Mouse (Mus musculus) spleen, adult 2 months (tissue): ENCODE data around the gene Elf4. TPM values are rescaled to one million over a fixed set of nuclear protein-coding genes. Genes with fewer than 3 reads are reported as not detected.
A peak's percentile ranks its signal among the peaks of the same experiment; 100 is the strongest.

Source experiments
- DNase-seq, 2 experiments: peaks; one replicate each; pipeline versions ENCODE4 v3.0.0 to v3.0.0-alpha.2; 2012 to 2021; ENCODE audit warnings: low spot score in 2 of 2, low read depth in 1 of 2
- H3K27ac ChIP-seq: fragments of 200-500 bp; 2 replicates; pipeline ENCODE4 v1.5.1; 2012; ENCODE audit warnings: low read length, inconsistent platforms; ENCODE audit not compliant: insufficient read depth
- H3K27me3 ChIP-seq: fragments of 200-500 bp; 2 replicates; pipeline ENCODE4 v1.6.1; 2012; ENCODE audit warnings: mild to moderate bottlenecking, moderate library complexity, low read length, inconsistent platforms; ENCODE audit not compliant: control insufficient read depth, insufficient read depth
- H3K36me3 ChIP-seq: fragments of 200-500 bp; 2 replicates; pipeline ENCODE4 v1.6.1; 2012; ENCODE audit warnings: mild to moderate bottlenecking, low read length, inconsistent platforms; ENCODE audit not compliant: control insufficient read depth, insufficient read depth
- H3K4me1 ChIP-seq: fragments of 200-500 bp; 2 replicates; pipeline ENCODE4 v1.6.1; 2011; ENCODE audit warnings: inconsistent platforms; ENCODE audit not compliant: control insufficient read depth, insufficient read depth, insufficient read length
- H3K4me3 ChIP-seq: fragments of 200-500 bp; 2 replicates; pipeline ENCODE4 v1.5.1; 2011; ENCODE audit warnings: mild to moderate bottlenecking, inconsistent platforms; ENCODE audit not compliant: insufficient read depth, insufficient read length; ENCODE audit errors: extremely low read depth
- CTCF ChIP-seq: fragments of 200-500 bp; IDR thresholded peaks from 2 replicates; pipeline ENCODE4 v1.5.1; 2011; ENCODE audit warnings: mild to moderate bottlenecking, inconsistent platforms; ENCODE audit not compliant: insufficient read depth, insufficient read length, insufficient replicate concordance; ENCODE audit errors: extremely low read depth
- POLR2A ChIP-seq: fragments of 200-500 bp; IDR thresholded peaks from 2 replicates; pipeline ENCODE4 v1.6.1; 2011; ENCODE audit warnings: low read depth, low read length, inconsistent platforms
- WGBS: fragments of 180-500 bp; shearing (Covaris S2); methylation state at CpG from one replicate; pipeline ENCODE4 v1.1.7; 2018; 5-methylcytosine and 5-hydroxymethylcytosine counted together
- polyA plus RNA-seq: library from polyadenylated mRNA; depleted of rRNA; stranded (reverse); fragments of >200 nt; gene quantifications from 2 replicates; pipeline ENCODE4 v1.2.3, GENCODE M21; 2012; rRNA removed

The Elf4 gene
- polyA plus RNA-seq, 1 experiment: 42.0 TPM

DNA sequence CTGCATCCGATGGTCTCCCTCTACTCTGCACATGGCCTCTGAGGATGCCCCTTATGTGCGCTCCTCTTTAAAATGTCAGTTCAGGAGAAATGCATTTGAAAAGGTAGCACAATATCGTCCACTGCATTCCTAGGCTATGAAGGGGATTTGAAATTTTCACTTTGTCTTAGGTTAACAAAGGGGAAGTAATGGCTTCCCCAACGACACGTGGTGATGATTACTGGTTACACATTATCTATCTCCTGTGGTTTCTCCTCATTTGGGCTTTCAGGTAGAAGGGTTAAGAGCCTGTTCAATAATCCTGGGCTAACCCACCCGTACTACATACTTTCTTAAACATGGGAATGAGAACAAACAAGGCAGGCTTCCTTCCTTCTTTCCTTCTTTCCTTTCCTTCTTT is 73.6 kb downstream of the Elf4 start:
- TF ChIP-seq POLR2A (no peak), CTCF (no peak)
- 84% methylated on average over 6 of the region's 6 CpGs for WGBS

DNA sequence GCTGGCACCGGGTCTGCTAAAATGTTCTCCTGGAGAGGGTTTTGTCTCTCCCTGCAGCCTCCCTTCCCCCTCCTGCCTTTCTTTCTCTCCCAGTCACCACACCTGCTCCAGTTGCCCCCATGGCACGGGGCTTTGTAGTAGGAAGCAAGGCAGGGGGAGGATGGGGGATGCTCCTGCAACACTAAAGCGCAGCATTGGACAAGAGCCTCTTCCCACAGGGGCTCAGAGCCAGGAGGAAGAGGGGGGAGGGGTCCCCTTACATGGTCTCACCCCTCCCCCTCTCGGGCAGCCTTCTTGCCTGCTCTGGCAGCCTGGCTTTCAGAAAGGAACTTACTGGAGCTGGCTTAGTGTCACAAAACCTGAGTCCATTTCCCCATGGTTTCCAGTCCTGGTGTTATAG is 77.0 kb downstream of the Elf4 start:
- TF ChIP-seq CTCF (no peak), POLR2A (no peak)
- DNase-seq: no peak
- no peak overlapping the region for H3K4me3 ChIP-seq
- no peaks in the 10 kb centered on the region for H3K4me1 ChIP-seq
- H3K27ac ChIP-seq: no peak overlapping the region
- H3K36me3 ChIP-seq: peaks cover 1% of the 10 kb centered on the region; the same call in 1 of the 2 replicates
- no peaks in the 10 kb centered on the region for H3K27me3 ChIP-seq
- 88% methylated on average over 4 of the region's 4 CpGs for WGBS

More for the DNA sequence above, 73.6 kb downstream of the Elf4 start:
- DNase-seq: no peak
- peaks cover 1% of the 10 kb centered on the region; the same call in 1 of the 2 replicates for H3K36me3 ChIP-seq
- no peak overlapping the region for H3K27ac ChIP-seq
- no peak overlapping the region for H3K4me3 ChIP-seq
- H3K4me1 ChIP-seq: no peaks in the 10 kb centered on the region
- no peaks in the 10 kb centered on the region for H3K27me3 ChIP-seq

DNA sequence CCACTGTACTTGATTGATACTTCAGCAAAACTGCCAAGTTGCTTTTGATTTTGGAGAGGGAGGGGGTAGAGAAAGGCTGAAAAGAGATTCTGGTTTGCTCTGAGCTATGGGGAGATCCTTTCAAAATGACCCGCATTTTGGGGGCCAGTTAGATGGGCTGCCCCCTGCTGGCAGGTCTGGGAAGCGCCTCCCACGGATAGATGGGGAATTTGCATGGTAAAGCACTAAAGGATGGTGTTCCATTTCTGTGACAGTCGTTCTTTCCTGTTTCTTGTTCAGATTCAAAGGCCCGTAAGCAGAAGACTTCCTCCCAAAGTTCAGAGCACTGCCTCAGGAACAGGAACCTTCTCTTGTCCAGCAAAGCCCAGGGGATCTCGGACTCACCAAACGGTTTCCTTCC is 79.3 kb downstream of the Elf4 start:
- no peaks in the 10 kb centered on the region for H3K27me3 ChIP-seq
- H3K4me1 ChIP-seq: no peaks in the 10 kb centered on the region
- H3K36me3 ChIP-seq: no peaks in the 10 kb centered on the region
- 44% methylated on average over 7 of the region's 7 CpGs for WGBS
- no peak overlapping the region for H3K4me3 ChIP-seq
- TF ChIP-seq CTCF: peak; percentile 74; the same call in 1 of the 2 replicates
- no peak for TF ChIP-seq POLR2A
- no peak overlapping the region for H3K27ac ChIP-seq
- DNase-seq: peak; percentile 1 to 46

DNA sequence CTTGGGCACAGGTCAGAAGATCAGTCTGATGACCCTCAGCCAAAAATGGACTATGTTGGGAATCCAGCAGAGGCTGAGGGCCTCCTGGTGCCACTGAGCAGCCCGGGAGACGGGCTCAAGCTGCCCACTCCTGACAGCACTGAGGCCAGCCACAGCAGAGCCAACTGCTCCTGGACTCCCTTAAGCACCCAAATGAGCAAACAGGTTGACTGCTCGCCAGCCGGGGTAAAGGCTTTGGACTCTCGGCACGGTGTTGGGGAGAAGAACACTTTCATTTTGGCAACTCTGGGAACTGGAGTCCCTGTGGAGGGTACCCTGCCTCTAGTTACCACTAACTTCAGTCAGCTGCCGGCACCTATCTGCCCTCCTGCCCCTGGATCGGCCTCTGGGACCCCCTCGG is 95.1 kb downstream of the Elf4 start:
- Histone ChIP-seq H3K36me3 (no peaks in the 10 kb centered on the region; the same call in 1 of the 2 replicates), H3K27me3 (no peaks in the 10 kb centered on the region), H3K4me3 (no peak overlapping the region), H3K4me1 (no peaks in the 10 kb centered on the region), H3K27ac (no peak overlapping the region)
- TF ChIP-seq POLR2A: no peak
- TF ChIP-seq CTCF: no peak
- 91% methylated on average over 9 of the region's 9 CpGs for WGBS
- DNase-seq: no peak

DNA sequence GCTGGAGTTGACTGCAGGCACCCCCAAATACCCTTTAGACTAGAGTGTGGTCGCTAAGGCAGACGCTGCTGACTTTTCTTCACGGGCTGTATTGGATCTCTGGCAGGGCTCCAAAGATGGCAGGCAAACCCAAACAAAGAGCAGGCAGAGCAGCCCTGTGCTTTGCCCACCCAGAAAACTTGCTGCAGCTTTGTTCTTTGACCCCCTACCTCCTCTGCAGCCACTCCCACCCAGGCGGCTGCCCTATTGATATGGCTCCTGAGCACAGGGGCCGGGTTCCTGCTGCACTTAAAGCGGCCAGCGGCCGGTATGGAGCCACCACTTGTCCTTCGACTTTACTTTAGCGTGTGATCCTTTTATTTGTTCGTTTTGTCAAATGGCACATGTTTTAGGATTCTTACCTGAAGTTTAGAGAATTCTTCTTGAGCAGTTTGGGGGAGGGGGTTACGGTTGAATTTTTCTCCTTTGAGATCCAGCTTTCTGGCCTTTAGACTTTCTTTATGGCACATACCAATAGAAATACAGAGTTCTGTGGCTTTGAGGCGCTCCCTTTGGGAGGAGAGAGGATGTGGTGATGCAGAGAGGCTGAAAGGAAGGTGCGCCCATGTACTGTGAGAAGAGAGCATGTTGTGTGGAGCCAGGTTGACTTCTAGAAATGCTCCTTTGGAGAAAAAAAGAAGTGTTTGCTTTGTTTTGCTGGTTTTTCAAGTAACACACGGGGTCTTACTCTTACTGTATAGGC is 96.9 kb downstream of the Elf4 start:
- no peak for DNase-seq
- Histone ChIP-seq H3K27ac (no peak overlapping the region), H3K4me1 (no peaks in the 10 kb centered on the region), H3K36me3 (no peaks in the 10 kb centered on the region; the same call in 1 of the 2 replicates), H3K27me3 (no peaks in the 10 kb centered on the region), H3K4me3 (no peak overlapping the region)
- TF ChIP-seq POLR2A: no peak
- TF ChIP-seq CTCF: no peak
- 83% methylated on average over 15 of the region's 15 CpGs for WGBS

Other genes starting within 250 kb of the Elf4 start
- gene Utp14a, start 206.3 kb downstream of the Elf4 start, polyA plus RNA-seq: 2.1 and 2.4 TPM in 2 replicates
- gene Bcorl1, start 121.8 kb downstream of the Elf4 start, polyA plus RNA-seq: 3.1 and 3.4 TPM in 2 replicates
- 3.5 and 4.7 TPM in 2 replicates for gene Aifm1, start 50.4 kb upstream of the Elf4 start, polyA plus RNA-seq
- gene Rab33a, start 56.2 kb upstream of the Elf4 start, polyA plus RNA-seq: 0.07 and 0.32 TPM in 2 replicates
- 2.2 and 2.5 TPM in 2 replicates for gene Zfp280c, start 131.4 kb upstream of the Elf4 start, polyA plus RNA-seq
- gene Slc25a14, start 160.3 kb upstream of the Elf4 start, polyA plus RNA-seq: 1.2 and 1.3 TPM in 2 replicates
- gene Gpr119, start 211.3 kb upstream of the Elf4 start, polyA plus RNA-seq: not detected in 2 replicates
- 1.2 and 1.3 TPM in 2 replicates for gene Rbmx2, start 231.9 kb upstream of the Elf4 start, polyA plus RNA-seq